Mouse (Mus musculus): Measurements from ENCODE around the gene Mroh7. TPM values are rescaled to one million over a fixed set of nuclear protein-coding genes. Genes with fewer than 3 reads are reported as not detected.
A peak's percentile ranks its signal among the peaks of the same experiment; 100 is the strongest.

Mroh7 gene
- polyA plus RNA-seq, 1 experiment from 2014 or later: 1.2 TPM

GRCm38 (mm10) chr4:106679152-106679551, 51.6 kb downstream of the Mroh7 start:
- no peak overlapping the region for H3K9ac ChIP-seq (ENCODE audit: low read depth, low read length)
- no peak overlapping the region for H3K27ac ChIP-seq (ENCODE audit: low read depth, low read length)
- peak overlapping the region; percentile 86 for H3K4me3 ChIP-seq (ENCODE audit: low read length)
- H3K4me1 ChIP-seq (ENCODE audit: control insufficient read depth, insufficient read depth, low read depth, low read length): peaks cover 7% of the 10 kb centered on the region
- H3K9me3 ChIP-seq (ENCODE audit: control insufficient read depth, low read length): no peaks in the 10 kb centered on the region
- 38% methylated on average over 3 of the region's 3 CpGs for WGBS
- ATAC-seq: peak; percentile 51
- no peaks in the 10 kb centered on the region for H3K27me3 ChIP-seq (replicated peaks; ENCODE audit: control insufficient read depth, insufficient read depth, low read length)
- peaks cover 14% of the 10 kb centered on the region for H3K36me3 ChIP-seq (ENCODE audit: control insufficient read depth, insufficient read depth, low read length)
- peak overlapping the region; percentile 78 for H3K4me2 ChIP-seq (ENCODE audit: low read length)

GRCm38 (mm10) chr4:106678442-106679118, 52.1 kb downstream of the Mroh7 start, which contains the start of gene Ttc4:
Ttc4 (minus strand) TSS chr4:106678944.
- Histone ChIP-seq H3K27ac (ENCODE audit: low read depth, low read length) (peak within 1 kb of the TSS; percentile 58; the same call in 1 of the 2 replicates), H3K4me1 (ENCODE audit: control insufficient read depth, insufficient read depth, low read depth, low read length) (peaks cover 7% of the 10 kb centered on the region), H3K27me3 (replicated peaks; ENCODE audit: control insufficient read depth, insufficient read depth, low read length) (no peaks in the 10 kb centered on the region), H3K9me3 (ENCODE audit: control insufficient read depth, low read length) (no peaks in the 10 kb centered on the region), H3K36me3 (ENCODE audit: control insufficient read depth, insufficient read depth, low read length) (peaks cover 14% of the 10 kb centered on the region), H3K9ac (ENCODE audit: low read depth, low read length) (peak within 1 kb of the TSS; percentile 86), H3K4me2 (ENCODE audit: low read length) (peak within 1 kb of the TSS; percentile 78), H3K4me3 (ENCODE audit: low read length) (peak within 1 kb of the TSS; percentile 86)
- WGBS: 1% methylated on average over 43 of the region's 43 CpGs
- peak; percentile 98 for ATAC-seq

- 90% methylated on average over 5 of the region's 5 CpGs for WGBS
- H3K4me1 ChIP-seq (ENCODE audit: control insufficient read depth, insufficient read depth, low read depth, low read length): peaks cover 7% of the 10 kb centered on the region
- ATAC-seq: no peak
- no peak overlapping the region for H3K9ac ChIP-seq (ENCODE audit: low read depth, low read length)
- no peak overlapping the region for H3K4me2 ChIP-seq (ENCODE audit: low read length)
- no peaks in the 10 kb centered on the region for H3K27me3 ChIP-seq (replicated peaks; ENCODE audit: control insufficient read depth, insufficient read depth, low read length)
- H3K27ac ChIP-seq (ENCODE audit: low read depth, low read length): no peak overlapping the region
- H3K4me3 ChIP-seq (ENCODE audit: low read length): no peak overlapping the region
- H3K9me3 ChIP-seq (ENCODE audit: control insufficient read depth, low read length): no peaks in the 10 kb centered on the region
- peaks cover 28% of the 10 kb centered on the region for H3K36me3 ChIP-seq (ENCODE audit: control insufficient read depth, insufficient read depth, low read length)
Observed at GRCm38 (mm10) chr4:106676749-106677148, 54.0 kb downstream of the Mroh7 start.

- no peak overlapping the region for H3K4me3 ChIP-seq (ENCODE audit: low read length)
- no peaks in the 10 kb centered on the region for H3K4me1 ChIP-seq (ENCODE audit: control insufficient read depth, insufficient read depth, low read depth, low read length)
- no peak overlapping the region for H3K4me2 ChIP-seq (ENCODE audit: low read length)
- H3K36me3 ChIP-seq (ENCODE audit: control insufficient read depth, insufficient read depth, low read length): peaks cover 37% of the 10 kb centered on the region
- WGBS: 84% methylated on average over 2 of the region's 2 CpGs
- H3K9ac ChIP-seq (ENCODE audit: low read depth, low read length): no peak overlapping the region
- H3K9me3 ChIP-seq (ENCODE audit: control insufficient read depth, low read length): no peaks in the 10 kb centered on the region
- ATAC-seq: no peak
- no peak overlapping the region for H3K27ac ChIP-seq (ENCODE audit: low read depth, low read length)
- no peaks in the 10 kb centered on the region for H3K27me3 ChIP-seq (replicated peaks; ENCODE audit: control insufficient read depth, insufficient read depth, low read length)
Observed at GRCm38 (mm10) chr4:106666546-106666945, 64.2 kb downstream of the Mroh7 start.

GRCm38 (mm10) chr4:106665673-106666072, 65.1 kb downstream of the Mroh7 start:
- no peak overlapping the region for H3K27ac ChIP-seq (ENCODE audit: low read depth, low read length)
- H3K36me3 ChIP-seq (ENCODE audit: control insufficient read depth, insufficient read depth, low read length): peaks cover 33% of the 10 kb centered on the region
- no peak overlapping the region for H3K4me3 ChIP-seq (ENCODE audit: low read length)
- H3K4me2 ChIP-seq (ENCODE audit: low read length): no peak overlapping the region
- H3K4me1 ChIP-seq (ENCODE audit: control insufficient read depth, insufficient read depth, low read depth, low read length): no peaks in the 10 kb centered on the region
- WGBS: 95% methylated on average over 10 of the region's 10 CpGs
- no peak overlapping the region for H3K9ac ChIP-seq (ENCODE audit: low read depth, low read length)
- H3K27me3 ChIP-seq (replicated peaks; ENCODE audit: control insufficient read depth, insufficient read depth, low read length): no peaks in the 10 kb centered on the region
- no peaks in the 10 kb centered on the region for H3K9me3 ChIP-seq (ENCODE audit: control insufficient read depth, low read length)
- no peak for ATAC-seq

- Histone ChIP-seq H3K4me2 (ENCODE audit: low read length) (no peak overlapping the region), H3K9me3 (ENCODE audit: control insufficient read depth, low read length) (no peaks in the 10 kb centered on the region), H3K4me3 (ENCODE audit: low read length) (no peak overlapping the region), H3K36me3 (ENCODE audit: control insufficient read depth, insufficient read depth, low read length) (peaks cover 30% of the 10 kb centered on the region), H3K27ac (ENCODE audit: low read depth, low read length) (no peak overlapping the region), H3K4me1 (ENCODE audit: control insufficient read depth, insufficient read depth, low read depth, low read length) (no peaks in the 10 kb centered on the region), H3K9ac (ENCODE audit: low read depth, low read length) (no peak overlapping the region), H3K27me3 (replicated peaks; ENCODE audit: control insufficient read depth, insufficient read depth, low read length) (no peaks in the 10 kb centered on the region)
- WGBS: 100% methylated on average over 2 of the region's 2 CpGs
- no peak for ATAC-seq
Observed at GRCm38 (mm10) chr4:106665269-106665668, 65.5 kb downstream of the Mroh7 start.

- H3K4me3 ChIP-seq (ENCODE audit: low read length): no peak overlapping the region
- H3K27ac ChIP-seq (ENCODE audit: low read depth, low read length): no peak overlapping the region
- H3K9me3 ChIP-seq (ENCODE audit: control insufficient read depth, low read length): no peaks in the 10 kb centered on the region
- no peak overlapping the region for H3K4me2 ChIP-seq (ENCODE audit: low read length)
- ATAC-seq: no peak
- H3K27me3 ChIP-seq (replicated peaks; ENCODE audit: control insufficient read depth, insufficient read depth, low read length): no peaks in the 10 kb centered on the region
- H3K4me1 ChIP-seq (ENCODE audit: control insufficient read depth, insufficient read depth, low read depth, low read length): no peaks in the 10 kb centered on the region
- no peak overlapping the region for H3K9ac ChIP-seq (ENCODE audit: low read depth, low read length)
- H3K36me3 ChIP-seq (ENCODE audit: control insufficient read depth, insufficient read depth, low read length): peaks cover 25% of the 10 kb centered on the region
- 98% methylated on average over 6 of the region's 6 CpGs for WGBS
Observed at GRCm38 (mm10) chr4:106664697-106665096, 66.0 kb downstream of the Mroh7 start.

- no peaks in the 10 kb centered on the region for H3K27me3 ChIP-seq (replicated peaks; ENCODE audit: control insufficient read depth, insufficient read depth, low read length)
- no peaks in the 10 kb centered on the region for H3K9me3 ChIP-seq (ENCODE audit: control insufficient read depth, low read length)
- 91% methylated on average over 5 of the region's 5 CpGs for WGBS
- ATAC-seq: no peak
- H3K9ac ChIP-seq (ENCODE audit: low read depth, low read length): no peak overlapping the region
- H3K27ac ChIP-seq (ENCODE audit: low read depth, low read length): no peak overlapping the region
- no peak overlapping the region for H3K4me3 ChIP-seq (ENCODE audit: low read length)
- H3K4me2 ChIP-seq (ENCODE audit: low read length): no peak overlapping the region
- H3K36me3 ChIP-seq (ENCODE audit: control insufficient read depth, insufficient read depth, low read length): peaks cover 27% of the 10 kb centered on the region
- no peaks in the 10 kb centered on the region for H3K4me1 ChIP-seq (ENCODE audit: control insufficient read depth, insufficient read depth, low read depth, low read length)
Observed at GRCm38 (mm10) chr4:106663956-106664470, 66.7 kb downstream of the Mroh7 start.

GRCm38 (mm10) chr4:106655681-106656080, 75.0 kb downstream of the Mroh7 start:
- Histone ChIP-seq H3K4me2 (ENCODE audit: low read length) (no peak overlapping the region), H3K36me3 (ENCODE audit: control insufficient read depth, insufficient read depth, low read length) (peaks cover 2% of the 10 kb centered on the region; the same call in 1 of the 2 replicates), H3K27ac (ENCODE audit: low read depth, low read length) (no peak overlapping the region), H3K4me3 (ENCODE audit: low read length) (no peak overlapping the region), H3K9me3 (ENCODE audit: control insufficient read depth, low read length) (no peaks in the 10 kb centered on the region), H3K27me3 (replicated peaks; ENCODE audit: control insufficient read depth, insufficient read depth, low read length) (no peaks in the 10 kb centered on the region), H3K9ac (ENCODE audit: low read depth, low read length) (no peak overlapping the region), H3K4me1 (ENCODE audit: control insufficient read depth, insufficient read depth, low read depth, low read length) (peaks cover 8% of the 10 kb centered on the region)
- ATAC-seq: no peak
- WGBS: 88% methylated on average over 10 of the region's 10 CpGs
